Mouse (Mus musculus) left cerebral cortex, adult 18-20 months (tissue): Measurements from ENCODE around the gene Tenm4. TPM values are rescaled to one million over a fixed set of nuclear protein-coding genes. Genes with fewer than 3 reads are reported as not detected.

Experiments
- DNase-seq, 2 experiments: peaks; one replicate each; pipeline ENCODE4 v3.0.0; 2021 to 2022; ENCODE audit warnings: low spot score in 2 of 2, mixed read lengths in 1 of 2
- total RNA-seq, 2 experiments: library from RNA; stranded (reverse); gene quantifications; 2 replicates each; pipeline ENCODE4 v1.2.3; 2021

The Tenm4 gene
- total RNA-seq, 2 experiments from 2014 or later: 126 to 135 TPM

- no peak for DNase-seq
These were observed 594.4 kb downstream of the Tenm4 start for GRCm38 (mm10) chr7:96765321-96765960.

- no peak for DNase-seq
These were observed 596.0 kb downstream of the Tenm4 start for GRCm38 (mm10) chr7:96767090-96767489.

- DNase-seq: peak; percentile 29 to 41
These were observed 597.7 kb downstream of the Tenm4 start for GRCm38 (mm10) chr7:96768718-96769117.

DNA sequence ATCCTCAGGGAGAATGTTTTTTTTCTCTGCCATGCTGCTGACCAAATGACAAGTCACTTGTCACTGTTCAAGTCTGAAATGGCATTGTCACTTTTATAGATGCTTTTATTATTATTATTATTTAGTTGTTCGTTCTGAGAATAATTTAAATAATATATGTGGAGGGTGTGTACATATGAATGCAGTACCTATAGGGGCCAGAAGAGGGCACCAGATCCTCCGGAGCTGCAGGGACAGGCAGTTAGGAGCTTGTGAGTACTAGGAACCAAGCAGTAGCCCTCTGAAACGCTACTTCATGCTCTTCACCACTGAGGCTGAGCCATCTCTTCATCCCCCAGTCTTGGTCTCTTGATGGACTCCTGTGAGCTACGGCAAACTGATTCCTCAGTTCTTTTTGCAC is 598.7 kb downstream of the Tenm4 start:
- DNase-seq: peak in 1 of 2 experiments; percentile 34

- DNase-seq: peak in 1 of 2 experiments; percentile 26
These were observed 601.9 kb downstream of the Tenm4 start for GRCm38 (mm10) chr7:96772966-96773365.

GRCm38 (mm10) chr7:96773585-96774225 is 602.7 kb downstream of the Tenm4 start:
- peak; percentile 36 to 49 for DNase-seq

DNA sequence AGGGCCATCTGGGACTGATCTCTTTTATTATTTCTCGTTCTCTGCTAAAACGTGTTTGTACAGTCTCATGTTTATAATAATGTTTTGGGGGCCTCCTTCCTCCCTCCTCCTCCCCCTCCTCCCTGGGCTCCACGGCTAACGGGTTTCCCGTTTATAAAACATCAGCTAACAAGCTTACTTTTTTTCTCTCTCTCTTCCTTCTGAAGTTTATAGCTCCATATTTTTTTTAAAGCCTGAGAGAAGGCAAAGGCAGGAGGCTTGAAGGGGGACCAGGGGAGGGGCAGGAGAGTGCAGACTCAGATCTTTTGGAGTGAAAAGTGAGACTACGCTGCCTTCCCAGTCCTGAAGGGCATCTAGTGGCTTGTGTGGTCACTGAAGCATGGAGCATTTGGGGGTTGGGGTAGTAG is 604.0 kb downstream of the Tenm4 start:
- no peak for DNase-seq

GRCm38 (mm10) chr7:96777938-96778600 is 607.0 kb downstream of the Tenm4 start:
- DNase-seq: no peak

GRCm38 (mm10) chr7:96778601-96778969 is 607.5 kb downstream of the Tenm4 start:
- DNase-seq: no peak

GRCm38 (mm10) chr7:96780556-96780955 is 609.5 kb downstream of the Tenm4 start:
- DNase-seq: no peak

DNA sequence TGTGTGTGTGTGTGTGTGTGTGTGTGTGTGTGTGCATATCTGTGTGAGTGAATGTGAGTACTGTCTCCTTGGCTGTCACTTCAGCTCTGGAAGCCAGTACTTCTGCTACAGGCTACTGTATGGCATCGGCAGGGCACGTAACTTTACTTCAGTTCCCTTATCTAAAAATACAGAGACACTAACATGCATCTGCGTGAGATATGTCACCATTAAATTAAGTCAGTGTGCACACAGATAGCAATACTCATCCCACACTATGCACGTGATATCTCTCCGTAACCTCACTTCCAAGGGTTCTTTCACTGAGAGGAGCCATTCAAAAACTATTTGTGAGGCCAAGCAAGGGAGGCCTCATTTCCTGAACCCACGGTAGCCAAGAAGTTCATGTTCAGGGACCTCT is 610.0 kb downstream of the Tenm4 start:
- DNase-seq: no peak

GRCm38 (mm10) chr7:96782686-96783085 is 611.6 kb downstream of the Tenm4 start:
- DNase-seq: no peak

- DNase-seq: no peak
These were observed 614.8 kb downstream of the Tenm4 start for GRCm38 (mm10) chr7:96785808-96786207.

DNA sequence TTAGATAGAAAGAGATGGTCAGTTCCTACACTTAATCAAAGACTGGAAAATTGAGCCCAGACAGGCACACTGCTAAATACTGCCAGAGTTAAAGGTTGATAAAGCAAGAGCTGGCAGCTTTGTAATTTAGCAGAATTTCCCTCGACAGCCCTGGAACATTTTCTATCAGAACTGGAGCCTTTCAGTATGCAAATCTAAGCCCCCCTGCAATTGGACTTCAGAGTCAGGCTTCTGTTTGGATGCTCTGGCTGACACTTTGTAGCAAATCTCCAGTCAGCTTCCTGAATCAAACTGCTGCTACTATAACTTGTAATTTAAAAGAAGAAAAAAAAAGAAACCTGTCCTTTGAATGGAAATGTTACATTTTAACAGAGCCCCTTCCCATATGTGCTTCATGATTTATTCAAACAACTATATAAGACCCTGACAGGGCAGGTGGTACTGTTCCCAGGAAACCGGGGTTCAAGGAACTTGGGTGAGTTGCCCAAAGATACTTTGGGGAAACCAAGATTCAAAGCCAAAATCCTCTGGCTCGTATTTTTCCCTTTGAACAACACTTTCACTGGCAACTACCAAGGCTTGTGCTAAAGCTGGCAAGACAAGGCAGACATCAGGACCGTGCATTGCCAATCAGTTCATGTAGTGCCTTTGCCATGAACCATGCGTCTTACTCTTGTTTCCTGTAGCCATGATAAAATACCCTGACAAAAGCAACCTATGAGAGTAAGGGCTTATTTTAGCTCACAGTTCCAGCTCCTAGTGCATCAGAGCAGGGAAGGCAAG is 615.4 kb downstream of the Tenm4 start:
- DNase-seq: no peak

- no peak for DNase-seq
These were observed 617.1 kb downstream of the Tenm4 start for GRCm38 (mm10) chr7:96788135-96788534.

DNA sequence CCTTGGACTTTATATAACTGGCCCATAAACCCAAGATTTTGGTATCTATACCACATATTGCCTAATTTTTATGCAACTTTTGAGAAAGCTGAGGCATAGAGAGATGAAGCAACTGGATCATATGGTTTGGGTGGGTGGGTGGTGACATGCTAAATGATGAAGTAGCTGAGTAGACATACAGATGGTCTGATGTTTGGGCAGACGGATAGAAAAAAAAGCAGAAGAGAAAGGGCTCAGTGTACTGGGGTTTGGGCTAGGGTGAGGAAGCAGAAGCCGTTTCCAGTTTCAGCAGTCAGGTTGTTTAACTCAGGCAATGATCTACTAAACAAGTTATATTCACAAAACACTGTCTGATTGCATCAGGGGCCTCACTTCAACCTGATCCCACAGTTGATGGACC is 619.3 kb downstream of the Tenm4 start:
- peak in 1 of 2 experiments; percentile 39 for DNase-seq

- no peak for DNase-seq
These were observed 621.6 kb downstream of the Tenm4 start for GRCm38 (mm10) chr7:96792456-96793229.

GRCm38 (mm10) chr7:96796033-96796741 is 625.1 kb downstream of the Tenm4 start:
- DNase-seq: peak; percentile 77 to 82

DNA sequence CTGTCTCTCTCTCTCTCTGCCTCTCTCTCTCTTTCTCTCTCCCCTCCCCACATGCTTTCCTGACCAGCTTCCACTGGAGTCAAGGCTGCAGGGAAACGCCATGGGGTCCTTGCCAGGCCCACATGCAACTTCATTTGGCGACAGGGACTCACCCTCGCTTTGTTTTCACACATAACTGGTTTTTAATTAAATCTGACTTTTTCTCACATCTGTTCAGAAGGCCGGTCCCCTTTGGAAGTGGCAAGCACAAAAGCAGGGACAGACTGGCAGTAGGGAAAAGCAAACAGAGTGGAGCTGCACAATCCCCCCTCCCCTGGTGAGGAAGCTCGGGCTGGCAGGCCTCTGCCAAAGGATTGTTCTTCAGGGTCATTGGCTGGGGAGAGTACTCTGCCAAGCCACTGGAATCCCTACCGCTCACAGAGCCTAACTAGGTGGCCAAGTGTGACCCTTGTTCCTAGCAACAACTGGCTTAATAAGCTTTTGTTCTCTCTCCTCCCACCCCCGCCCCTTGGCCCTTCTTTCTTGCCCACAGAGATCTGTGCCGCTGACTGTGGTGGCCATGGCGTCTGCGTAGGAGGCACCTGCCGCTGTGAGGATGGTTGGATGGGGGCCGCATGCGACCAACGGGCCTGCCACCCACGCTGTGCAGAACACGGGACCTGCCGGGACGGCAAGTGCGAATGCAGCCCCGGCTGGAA is 625.9 kb downstream of the Tenm4 start:
- peak; percentile 50 to 51 for DNase-seq
